Mouse (Mus musculus) C2C12 (cell line): ENCODE measurements around the gene Tfam. TPM values are rescaled to one million over a fixed set of nuclear protein-coding genes. Genes with fewer than 3 reads are reported as not detected.

ENCODE experiments used
- H3K27me3 ChIP-seq: one replicate; pipeline ENCODE4 v1.6.1; 2011; ENCODE audit not compliant: control insufficient read depth, insufficient read depth, insufficient read length
- H3K36me3 ChIP-seq: one replicate; pipeline ENCODE4 v1.6.1; 2011; ENCODE audit not compliant: control insufficient read depth, insufficient read depth
- H3K4me3 ChIP-seq: one replicate; pipeline ENCODE4 v1.5.1; 2011; ENCODE audit warnings: mild to moderate bottlenecking, control low read depth; ENCODE audit not compliant: poor library complexity, insufficient read depth, severe bottlenecking
- H3K79me2 ChIP-seq: one replicate; pipeline ENCODE4 v1.6.1; 2011; ENCODE audit not compliant: control insufficient read depth, insufficient read depth
- H3K79me3 ChIP-seq: one replicate; pipeline ENCODE4 v1.6.1; 2011; ENCODE audit warnings: low read depth, control low read depth
- H3ac ChIP-seq: one replicate; pipeline ENCODE3; 2011; ENCODE audit warnings: low read depth; ENCODE audit not compliant: control insufficient read depth, insufficient read length
- CEBPB ChIP-seq: IDR thresholded peaks from one replicate; pipeline ENCODE4 v1.6.1; 2011; ENCODE audit warnings: low read depth, mild to moderate bottlenecking, control low read depth, moderate library complexity
- CTCF ChIP-seq: IDR thresholded peaks from one replicate; pipeline ENCODE4 v1.5.1; 2011; ENCODE audit not compliant: control insufficient read depth, insufficient read depth, insufficient read length
- FOSL1 ChIP-seq: IDR thresholded peaks from one replicate; pipeline ENCODE4 v1.8.0; 2011; ENCODE audit warnings: mild to moderate bottlenecking, low read length; ENCODE audit not compliant: poor library complexity, insufficient read depth, severe bottlenecking
- MAX ChIP-seq: IDR thresholded peaks from one replicate; pipeline ENCODE4 v1.6.1; 2011; ENCODE audit warnings: mild to moderate bottlenecking, control low read depth
- MYOD1 ChIP-seq: IDR thresholded peaks from one replicate; pipeline ENCODE4 v1.6.1; 2011; ENCODE audit warnings: low read depth; ENCODE audit not compliant: control insufficient read depth, insufficient read length
- MYOG ChIP-seq: IDR thresholded peaks from one replicate; pipeline ENCODE4 v1.6.1; 2011; ENCODE audit not compliant: control insufficient read depth, insufficient read length; ENCODE audit errors: extremely low read depth
- USF1 ChIP-seq: IDR thresholded peaks from one replicate; pipeline ENCODE4 v1.6.1; 2011; ENCODE audit warnings: low read depth, mild to moderate bottlenecking, control low read depth, moderate library complexity
- polyA plus RNA-seq: library from polyadenylated mRNA; unstranded; fragments of >200 nt; fragmentation: generic; extraction: Trizol; gene quantifications from one replicate; pipeline ENCODE4 v1.2.1, GENCODE M21; 2012; ENCODE audit warnings: missing spikeins

Gene Tfam
- polyA plus RNA-seq, 1 experiment = 21.0 TPM

DNA sequence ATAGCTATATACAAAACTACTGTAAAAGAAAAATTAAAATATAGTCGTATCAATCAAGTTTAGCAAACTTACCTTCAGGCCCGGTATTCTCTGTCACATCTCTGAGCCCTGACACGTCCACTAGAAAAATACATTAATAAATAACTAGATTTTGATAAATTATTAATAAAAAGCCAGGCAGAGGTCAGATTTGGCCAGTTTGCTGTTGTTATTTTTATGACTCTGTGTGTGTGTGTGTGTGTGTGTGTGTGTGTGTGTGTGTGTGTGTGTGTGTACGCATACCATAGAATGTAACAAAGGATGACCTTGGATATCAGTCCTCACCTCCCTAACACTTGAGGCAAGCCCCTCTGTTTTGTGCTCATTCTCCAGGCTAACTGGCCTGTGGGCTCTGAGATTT lies 56.1 kb downstream of the Tfam start:
- no peaks in the 10 kb centered on the region for H3K27me3 ChIP-seq
- no peaks in the 10 kb centered on the region for H3K79me3 ChIP-seq
- no peak for TF ChIP-seq CEBPB
- TF ChIP-seq MAX = no peak
- no peak for TF ChIP-seq MYOD1
- no peak for TF ChIP-seq FOSL1
- TF ChIP-seq MYOG = no peak
- no peak for TF ChIP-seq CTCF
- no peak for TF ChIP-seq USF1
- no peak overlapping the region for H3ac ChIP-seq
- H3K79me2 ChIP-seq = no peaks in the 10 kb centered on the region
- H3K36me3 ChIP-seq = no peaks in the 10 kb centered on the region
- H3K4me3 ChIP-seq = no peak overlapping the region

DNA sequence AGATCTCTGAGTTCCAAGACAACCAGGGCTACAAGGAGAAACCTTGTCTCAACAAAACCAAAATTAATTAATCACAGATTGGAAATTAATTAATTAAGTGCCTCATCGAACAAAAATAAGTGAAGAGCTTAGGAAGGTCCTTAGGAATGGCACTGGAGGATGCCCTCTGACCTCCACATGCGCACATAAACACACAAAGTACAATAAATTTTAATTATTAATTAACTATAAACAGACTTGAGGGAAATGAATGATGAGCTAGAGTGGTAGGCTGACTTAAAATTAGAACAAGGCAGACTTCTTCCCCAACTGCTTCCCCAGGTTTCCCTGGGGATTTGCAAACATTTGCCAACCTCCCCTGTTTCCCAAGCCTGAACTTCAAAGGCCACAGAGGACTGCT lies 57.0 kb downstream of the Tfam start:
- Histone ChIP-seq H3K79me3 (no peaks in the 10 kb centered on the region), H3K27me3 (no peaks in the 10 kb centered on the region), H3ac (no peak overlapping the region), H3K4me3 (no peak overlapping the region), H3K79me2 (no peaks in the 10 kb centered on the region), H3K36me3 (no peaks in the 10 kb centered on the region)
- no peak for TF ChIP-seq MAX
- TF ChIP-seq CEBPB = no peak
- TF ChIP-seq CTCF = no peak
- no peak for TF ChIP-seq MYOG
- no peak for TF ChIP-seq USF1

- H3K79me3 ChIP-seq = no peaks in the 10 kb centered on the region
- no peak overlapping the region for H3ac ChIP-seq
- no peak for TF ChIP-seq MYOG
- no peak for TF ChIP-seq CEBPB
- H3K27me3 ChIP-seq = no peaks in the 10 kb centered on the region
- H3K4me3 ChIP-seq = no peak overlapping the region
- no peaks in the 10 kb centered on the region for H3K36me3 ChIP-seq
- H3K79me2 ChIP-seq = no peaks in the 10 kb centered on the region
Observed at GRCm38 (mm10) chr10:71180057-71180456, 58.0 kb downstream of the Tfam start.

DNA sequence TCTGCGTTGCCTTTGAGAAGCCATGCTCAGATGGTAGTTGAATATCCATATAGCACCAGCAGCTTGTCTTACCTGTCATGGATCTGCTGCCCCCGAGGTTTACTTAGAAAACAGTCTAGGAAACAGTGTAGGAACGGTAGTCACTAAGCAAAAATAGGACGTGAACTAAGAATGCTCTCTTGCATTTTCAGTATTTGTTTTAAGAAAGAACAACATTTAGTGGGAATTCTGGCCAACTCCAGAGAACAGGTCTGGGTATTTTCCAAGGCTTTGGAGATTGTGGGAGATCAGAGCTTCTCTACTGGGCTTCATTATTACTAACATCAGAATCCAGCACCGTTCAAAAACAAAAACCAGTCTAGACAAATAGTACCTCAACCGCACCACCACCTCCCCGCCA lies 60.9 kb downstream of the Tfam start:
- no peaks in the 10 kb centered on the region for H3K27me3 ChIP-seq
- no peaks in the 10 kb centered on the region for H3K79me2 ChIP-seq
- H3K36me3 ChIP-seq = no peaks in the 10 kb centered on the region
- TF ChIP-seq MYOG = no peak
- no peak for TF ChIP-seq MAX
- TF ChIP-seq CTCF = no peak
- no peak for TF ChIP-seq USF1
- H3ac ChIP-seq = no peak overlapping the region
- no peaks in the 10 kb centered on the region for H3K79me3 ChIP-seq
- H3K4me3 ChIP-seq = no peak overlapping the region

DNA sequence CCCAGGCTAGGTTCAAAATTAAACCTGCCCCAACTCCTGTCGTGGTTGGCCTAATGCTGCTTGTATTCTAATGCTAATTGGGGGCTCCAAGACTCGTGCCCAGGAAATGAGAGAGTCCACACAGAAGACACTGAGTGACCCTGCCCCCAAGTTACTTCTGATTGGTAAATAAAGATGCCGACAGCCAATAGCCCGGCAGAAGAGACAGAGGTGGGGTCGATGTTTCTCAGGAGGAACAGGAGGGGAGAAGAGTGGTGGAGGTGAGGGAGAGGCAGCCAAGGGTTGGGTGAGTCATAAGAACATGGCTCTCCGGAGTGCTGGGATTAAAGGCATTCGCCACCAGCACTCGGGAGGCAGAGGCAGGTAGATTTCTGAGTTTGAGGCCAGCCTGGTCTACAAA lies 61.7 kb downstream of the Tfam start:
- no peak overlapping the region for H3ac ChIP-seq
- no peak overlapping the region for H3K4me3 ChIP-seq
- H3K27me3 ChIP-seq = no peaks in the 10 kb centered on the region
- no peaks in the 10 kb centered on the region for H3K36me3 ChIP-seq
- H3K79me3 ChIP-seq = no peaks in the 10 kb centered on the region
- H3K79me2 ChIP-seq = no peaks in the 10 kb centered on the region
- no peak for TF ChIP-seq FOSL1
- TF ChIP-seq USF1 = no peak
- no peak for TF ChIP-seq MAX
- TF ChIP-seq CEBPB = no peak
- TF ChIP-seq CTCF = no peak
- TF ChIP-seq MYOG = no peak
- TF ChIP-seq MYOD1 = no peak

Other genes with a start within 250 kb of the Tfam start
- gene Bicc1, start 78.6 kb downstream of the Tfam start, polyA plus RNA-seq = 4.0 TPM
- gene Ube2d1, start 47.0 kb upstream of the Tfam start, polyA plus RNA-seq = 34.0 TPM
- 132 TPM for gene Cisd1, start 106.7 kb upstream of the Tfam start, polyA plus RNA-seq
- gene Ipmk, start 109.5 kb upstream of the Tfam start, polyA plus RNA-seq = 9.2 TPM